Mouse (Mus musculus) adrenal gland, adult 18-20 months (tissue): ENCODE data around the gene Arrdc2. TPM values are rescaled to one million over a fixed set of nuclear protein-coding genes. Genes with fewer than 3 reads are reported as not detected.

Experiments used
- DNase-seq, 2 experiments: peaks; one replicate each; pipeline ENCODE4 v3.0.0; 2021 to 2022; ENCODE audit warnings: low spot score in 2 of 2
- total RNA-seq, 2 experiments: library from RNA; stranded (reverse); gene quantifications; 1 replicate in 1 of 2; 2 replicates in 1 of 2; pipeline ENCODE4 v1.2.3; 2021

The Arrdc2 gene
- total RNA-seq, 2 experiments from 2014 or later = 8.3 to 8.7 TPM

DNA sequence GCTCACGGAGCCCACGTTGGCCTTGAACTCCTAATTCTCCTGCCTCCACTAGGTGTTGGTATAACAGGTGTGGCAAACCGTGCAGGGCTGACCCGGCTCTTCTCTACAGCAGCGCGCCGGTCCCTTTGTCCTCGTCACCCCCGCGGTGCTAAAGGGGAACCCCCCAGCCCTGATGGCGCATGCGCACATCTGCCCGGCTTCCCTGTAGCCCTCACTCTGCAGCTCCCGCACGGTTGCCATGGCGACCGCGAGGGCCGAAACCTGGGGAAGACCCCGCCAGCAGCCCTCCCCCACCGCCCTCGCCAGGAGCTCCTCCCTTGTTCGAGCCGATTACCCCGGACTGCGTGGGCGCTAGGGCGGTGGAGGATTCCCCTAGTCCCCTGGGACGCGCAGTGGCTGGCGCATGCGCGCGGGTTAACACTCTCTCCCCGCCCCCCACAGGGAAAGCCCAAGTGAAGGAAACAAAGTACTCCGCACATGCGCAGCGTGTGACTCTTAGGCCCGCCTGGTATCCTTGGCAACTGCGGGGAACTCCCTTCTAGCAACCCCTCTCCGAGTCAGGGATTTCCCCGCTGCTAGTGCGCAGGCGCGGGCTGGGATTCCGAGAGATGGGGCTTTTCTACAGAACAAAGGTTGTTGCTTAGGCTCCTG is 26.0 kb upstream of the Arrdc2 start:
- DNase-seq = peak; percentile 95 to 96

DNA sequence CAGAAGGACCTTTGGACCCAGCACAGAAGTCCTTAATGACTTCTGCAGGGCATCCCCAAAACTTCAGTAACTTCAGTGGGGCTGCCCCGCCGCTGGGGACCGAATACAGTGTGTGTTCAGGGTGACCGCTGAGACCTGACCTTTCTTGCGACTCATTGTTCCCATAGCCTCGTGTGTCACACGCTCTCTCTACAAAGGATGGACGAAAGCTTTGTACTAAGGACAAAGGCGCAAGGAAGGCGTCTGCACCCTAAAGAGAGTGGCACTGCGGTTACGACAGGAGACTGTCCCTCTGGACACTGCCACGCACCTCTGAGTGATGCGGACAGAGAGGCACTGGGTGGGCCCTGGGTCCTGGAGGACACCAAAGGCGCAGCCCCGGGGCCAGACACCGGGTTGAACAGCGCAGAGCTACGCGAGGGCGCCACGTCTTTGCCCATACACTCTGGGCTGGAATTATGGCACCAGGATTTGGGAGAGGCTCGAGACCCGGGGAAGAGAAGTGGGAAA is 25.2 kb upstream of the Arrdc2 start:
- peak in 1 of 2 experiments; percentile 44 for DNase-seq

DNA sequence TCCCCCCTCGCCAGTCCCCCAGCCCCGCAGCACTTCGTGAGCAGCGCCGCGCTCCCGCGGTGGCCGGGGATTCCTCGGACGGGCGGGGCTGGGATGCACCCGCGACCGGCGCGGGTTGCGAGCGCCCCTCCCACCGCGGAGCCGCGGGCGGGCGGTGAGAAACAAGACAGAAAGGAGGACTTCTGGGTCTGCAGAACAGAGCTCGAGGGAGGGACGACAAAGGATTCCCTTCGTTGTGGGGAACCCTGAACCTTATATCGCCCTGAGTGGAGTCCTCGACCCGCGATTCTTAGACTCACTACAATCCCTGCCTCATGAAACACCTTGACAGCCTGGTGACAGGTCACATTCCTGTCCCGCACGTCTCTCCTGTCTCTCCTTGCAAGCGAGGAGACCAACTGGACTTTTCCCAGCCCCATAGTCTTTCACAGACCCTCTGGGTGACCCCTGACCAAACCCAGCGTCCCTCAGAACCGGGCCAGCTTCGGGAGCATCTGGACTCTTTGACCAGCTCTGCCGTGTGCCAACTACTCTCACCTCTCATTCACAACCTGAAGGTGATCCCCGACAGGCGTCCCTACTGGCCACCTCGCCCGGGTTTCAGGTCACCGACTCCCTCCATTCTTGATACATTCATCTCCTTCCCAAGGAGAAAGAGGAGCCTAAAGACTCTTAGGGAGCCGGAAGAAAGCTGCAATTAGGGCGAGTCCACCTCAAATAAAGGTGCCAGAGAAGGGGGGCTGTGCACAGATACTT is 24.6 kb upstream of the Arrdc2 start:
- no peak for DNase-seq

DNA sequence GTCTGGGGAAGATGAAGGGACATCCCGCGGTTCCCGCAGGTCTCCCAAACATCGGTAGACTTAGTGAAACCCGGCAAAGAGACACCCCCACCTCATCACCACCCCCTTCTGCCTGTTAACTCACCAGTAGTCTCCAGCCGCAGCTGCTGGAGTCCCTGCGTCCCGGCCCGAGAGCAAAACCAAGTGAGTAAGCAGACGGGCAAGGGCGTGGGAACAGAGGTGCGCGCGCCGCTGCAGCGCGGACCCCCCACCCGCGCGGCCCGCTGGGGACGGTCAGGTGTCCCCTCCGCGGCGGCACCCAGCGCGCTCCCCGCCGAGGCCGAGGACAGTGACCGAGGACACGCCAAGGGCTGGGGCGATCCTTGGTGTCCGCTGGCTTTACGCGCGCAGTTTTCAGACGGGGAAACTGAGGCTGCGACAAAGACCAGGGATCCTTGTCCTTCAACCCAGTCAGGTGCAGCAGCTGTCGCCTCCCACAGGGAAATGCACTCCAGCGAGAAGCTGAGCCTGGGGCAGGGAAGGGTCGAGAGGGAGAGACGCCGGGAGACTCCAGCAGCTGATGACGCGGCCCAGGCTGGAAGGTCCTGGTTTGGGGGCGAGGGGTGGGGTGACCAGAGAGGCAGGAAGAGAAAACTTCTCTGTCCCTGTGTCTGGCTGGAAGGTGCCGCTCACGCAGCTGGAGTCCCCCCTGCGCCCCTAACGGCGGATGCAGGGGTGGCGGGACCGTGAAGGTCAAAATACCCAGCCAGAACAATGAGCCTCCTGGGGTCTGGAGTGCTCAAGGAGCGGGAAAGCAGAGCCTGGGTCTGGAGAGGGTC is 23.5 kb upstream of the Arrdc2 start, which contains the start of gene Kcnn1:
TSS of gene Kcnn1 (minus strand) at position 435 of the 818 bp plus-strand sequence.
- no peak for DNase-seq

DNA sequence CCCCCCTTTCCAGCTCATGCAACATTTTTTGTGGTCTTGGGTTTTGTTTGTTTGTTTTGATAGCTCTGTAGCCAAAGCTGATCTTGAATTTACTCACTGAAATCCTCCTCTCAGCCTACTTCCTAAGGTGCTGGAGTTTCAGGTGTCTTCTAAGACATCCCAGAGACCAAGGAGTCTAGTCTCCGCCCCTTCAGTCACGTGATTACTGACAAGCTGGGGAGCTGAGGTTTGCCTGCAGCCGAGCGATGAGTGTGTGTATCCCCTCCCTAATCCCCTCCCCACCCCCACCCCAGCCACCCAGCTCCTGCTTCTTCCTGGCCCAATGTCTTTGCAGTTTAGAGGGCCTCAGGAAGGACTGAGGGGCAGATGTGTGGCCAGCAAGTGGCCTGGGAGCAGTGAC is 18.0 kb upstream of the Arrdc2 start:
- DNase-seq = no peak

DNA sequence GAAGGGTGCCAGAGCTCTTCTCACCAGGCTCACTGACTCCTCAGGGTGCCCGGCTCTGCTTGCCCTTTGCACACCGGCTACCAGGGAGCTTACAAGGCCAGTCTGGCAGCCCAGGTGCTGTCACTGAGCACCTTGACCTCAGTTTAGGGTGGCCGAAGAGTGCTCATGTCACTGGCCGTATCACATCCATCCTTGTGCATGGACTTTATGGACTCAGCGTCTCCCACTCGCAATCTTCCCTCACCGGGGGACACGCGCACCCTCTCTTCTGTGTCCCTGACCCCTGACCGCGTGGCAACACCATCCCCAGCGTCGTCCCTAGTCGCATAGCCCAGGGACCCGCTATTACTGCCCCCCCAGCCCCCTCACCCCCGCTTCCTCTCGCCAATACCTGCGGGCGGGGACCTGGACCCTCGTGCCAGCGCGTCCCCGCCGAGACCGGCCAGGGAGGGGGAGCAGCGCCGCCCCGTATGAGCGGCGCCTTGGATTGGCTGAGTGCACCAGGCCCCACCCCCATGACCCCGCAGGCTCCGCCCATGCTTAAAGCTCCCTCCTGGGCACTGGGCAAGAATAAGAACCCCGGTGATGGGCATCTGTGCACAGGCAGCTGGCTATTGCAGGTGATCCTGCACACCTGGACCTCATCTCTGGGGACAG is 17.1 kb upstream of the Arrdc2 start:
- peak; percentile 69 to 76 for DNase-seq

DNA sequence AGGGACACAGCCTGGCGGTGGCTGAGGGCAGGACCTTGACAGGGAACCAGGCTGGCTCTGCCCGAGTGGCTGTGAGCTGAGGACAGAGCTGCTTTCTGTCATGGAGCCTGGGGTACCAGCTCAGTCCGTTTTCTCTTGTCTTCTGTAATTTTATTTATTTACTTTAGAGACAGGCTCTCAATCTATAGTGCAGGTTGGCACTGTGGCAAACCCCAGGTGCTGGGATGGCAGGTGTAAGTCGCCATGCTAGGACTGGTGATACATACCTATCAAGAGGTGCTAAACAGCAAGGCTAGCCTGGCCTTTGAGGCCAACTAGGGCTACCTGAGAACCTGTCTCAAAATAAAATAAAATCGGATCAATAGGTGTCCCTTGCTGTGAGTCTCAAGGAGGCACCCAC is 16.5 kb upstream of the Arrdc2 start:
- DNase-seq = no peak

DNA sequence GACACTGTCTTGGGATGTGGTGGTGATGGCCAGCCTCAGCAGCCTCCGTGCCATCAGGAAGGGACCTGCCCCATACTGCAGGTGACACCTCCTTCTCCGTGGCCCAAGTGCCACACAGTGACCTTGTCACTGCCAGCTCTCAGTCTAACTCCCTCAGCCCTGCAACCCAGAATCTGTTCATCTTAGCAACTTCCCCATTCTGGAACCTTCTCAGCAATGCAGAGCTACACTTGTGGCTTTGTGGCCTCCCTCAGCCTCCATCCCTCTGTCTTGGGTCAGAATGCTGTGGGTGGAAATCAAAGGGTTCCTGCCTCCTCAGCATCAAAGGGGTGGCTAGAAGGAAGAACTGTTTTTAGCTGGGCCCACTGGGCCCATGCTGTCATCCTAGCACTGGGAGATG is 14.3 kb upstream of the Arrdc2 start:
- no peak for DNase-seq

DNA sequence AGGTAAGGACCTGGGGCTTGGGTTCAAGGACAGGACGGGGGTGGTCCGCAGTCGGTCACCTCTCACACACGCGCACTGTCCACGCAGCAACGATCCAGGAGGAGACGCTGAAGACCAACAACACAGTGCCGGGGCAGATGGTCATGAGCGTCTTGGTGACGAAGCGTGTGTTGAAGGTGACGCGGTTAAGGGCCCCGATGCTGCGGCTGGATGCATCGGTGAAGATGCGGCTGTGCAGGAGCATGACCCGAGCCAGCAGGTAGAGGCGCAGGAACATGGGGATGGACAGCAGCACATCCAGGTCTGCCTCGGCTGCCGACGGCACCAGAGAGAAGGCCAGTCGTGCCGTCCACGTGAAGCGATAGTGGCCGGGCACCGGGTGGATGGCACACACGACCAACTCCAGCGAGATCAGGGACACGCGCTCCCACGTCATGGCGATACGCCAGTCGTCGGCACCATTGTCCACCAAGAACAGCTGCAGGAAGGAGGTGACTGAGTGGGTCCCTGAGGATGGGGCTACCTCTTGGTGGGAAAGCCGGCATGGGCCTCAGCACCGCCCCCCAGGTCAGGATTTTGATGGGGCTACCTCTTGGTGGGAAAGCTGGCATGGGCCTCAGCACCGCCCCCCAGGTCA is 13.2 kb upstream of the Arrdc2 start:
- DNase-seq = no peak

DNA sequence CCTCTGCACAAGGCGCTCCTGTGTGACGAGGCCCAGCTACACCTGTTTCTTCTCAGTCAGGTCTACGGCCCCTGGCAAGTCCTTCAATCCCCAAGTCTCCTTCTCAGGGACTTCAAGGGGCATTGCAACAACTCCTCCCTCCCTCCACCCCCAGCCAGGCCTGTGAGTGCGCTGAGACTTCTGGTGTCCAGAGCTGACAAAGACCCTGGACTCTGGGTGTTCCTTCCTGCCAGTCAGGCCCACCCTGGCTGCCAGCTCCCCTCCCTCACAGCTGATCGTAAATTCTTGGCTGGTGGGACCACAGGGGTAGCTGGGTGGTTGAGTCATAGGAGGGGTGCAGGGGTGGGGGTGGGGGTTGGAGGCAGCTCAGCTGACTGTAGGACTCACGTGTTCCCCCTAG is 12.3 kb upstream of the Arrdc2 start:
- no peak for DNase-seq

DNA sequence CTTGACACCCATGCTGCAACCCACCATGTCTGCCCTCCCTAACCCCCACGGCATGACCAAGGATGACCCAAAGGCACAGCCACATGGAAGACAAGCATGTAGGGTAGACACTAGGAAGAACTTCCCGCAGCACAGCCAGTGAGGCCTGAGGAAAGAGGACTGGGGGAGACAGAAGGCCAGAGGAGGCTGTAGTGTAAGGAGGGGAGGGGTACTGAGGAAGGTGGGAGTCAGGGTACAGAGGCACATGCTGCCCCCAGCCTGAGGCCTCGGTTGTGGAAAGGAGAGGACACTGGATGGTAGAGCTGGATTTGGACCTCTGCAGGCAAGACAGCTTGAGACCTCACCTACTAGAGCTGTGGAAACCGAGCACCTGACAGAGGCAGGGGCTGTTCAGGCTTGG is 11.4 kb upstream of the Arrdc2 start:
- DNase-seq = no peak

DNA sequence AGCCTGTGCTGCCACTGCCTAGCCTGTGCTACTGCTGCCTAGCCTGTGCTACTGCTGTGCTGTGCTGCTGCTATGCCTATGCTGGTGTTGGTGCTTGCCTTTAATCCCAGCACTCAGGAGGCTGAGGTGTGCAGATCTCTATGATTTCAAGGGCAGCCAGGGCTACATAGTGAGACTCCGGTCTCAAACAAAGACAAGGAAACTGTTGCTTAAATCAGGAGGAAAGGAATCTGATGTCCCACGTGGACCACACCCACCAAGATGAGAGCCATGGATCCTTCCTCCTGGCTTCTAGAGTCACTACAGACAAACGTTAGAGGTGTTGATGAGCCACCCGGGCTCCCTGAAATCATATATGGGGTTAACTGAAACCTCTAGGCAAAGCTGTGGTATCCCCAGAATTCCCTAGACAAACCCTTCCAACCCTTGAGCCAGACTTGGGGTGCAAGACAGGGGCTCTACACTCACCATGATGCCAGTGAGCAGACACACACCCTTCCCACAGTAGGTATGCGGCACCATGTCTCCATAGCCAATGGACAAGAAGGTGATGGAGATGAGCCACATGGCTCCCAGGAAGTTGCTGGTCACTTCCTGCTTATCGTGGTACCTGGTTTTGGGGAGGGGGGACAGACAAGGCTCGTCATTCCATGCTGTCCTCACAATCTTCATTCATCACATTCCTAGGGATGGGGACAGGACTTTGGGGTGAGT is 10.8 kb upstream of the Arrdc2 start:
- no peak for DNase-seq

DNA sequence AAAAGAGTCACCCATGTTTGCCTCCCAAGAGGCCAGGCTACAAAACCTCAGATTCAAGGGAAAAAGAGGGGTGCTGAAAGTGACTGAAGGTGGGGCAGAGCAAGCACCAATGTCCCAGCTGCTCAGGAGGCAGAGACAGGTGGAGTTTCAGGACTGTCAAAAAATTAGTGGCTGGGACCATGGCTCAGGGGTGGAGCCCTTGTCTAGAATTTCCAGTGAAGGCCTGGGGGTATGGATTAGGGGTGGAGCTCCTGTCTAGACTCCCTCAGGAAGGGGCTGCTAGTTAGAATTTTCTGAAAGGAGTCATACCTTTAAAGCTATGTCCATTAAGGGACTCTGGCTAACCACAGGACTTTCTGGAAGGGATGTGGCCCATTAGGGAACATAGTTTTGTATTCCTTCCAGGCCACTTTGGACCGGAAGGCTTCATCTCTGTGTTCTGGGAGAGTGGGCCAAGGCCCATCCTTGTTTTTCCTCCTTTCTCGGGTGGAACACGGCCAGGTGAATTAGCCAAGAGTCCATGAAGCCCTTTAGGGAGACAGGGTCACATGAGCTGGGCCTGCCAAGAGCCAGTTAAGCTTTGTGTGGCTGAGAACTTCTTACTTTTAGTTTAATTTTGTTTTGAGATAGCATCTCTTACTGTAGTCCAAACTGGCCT is 9.9 kb upstream of the Arrdc2 start:
- no peak for DNase-seq

DNA sequence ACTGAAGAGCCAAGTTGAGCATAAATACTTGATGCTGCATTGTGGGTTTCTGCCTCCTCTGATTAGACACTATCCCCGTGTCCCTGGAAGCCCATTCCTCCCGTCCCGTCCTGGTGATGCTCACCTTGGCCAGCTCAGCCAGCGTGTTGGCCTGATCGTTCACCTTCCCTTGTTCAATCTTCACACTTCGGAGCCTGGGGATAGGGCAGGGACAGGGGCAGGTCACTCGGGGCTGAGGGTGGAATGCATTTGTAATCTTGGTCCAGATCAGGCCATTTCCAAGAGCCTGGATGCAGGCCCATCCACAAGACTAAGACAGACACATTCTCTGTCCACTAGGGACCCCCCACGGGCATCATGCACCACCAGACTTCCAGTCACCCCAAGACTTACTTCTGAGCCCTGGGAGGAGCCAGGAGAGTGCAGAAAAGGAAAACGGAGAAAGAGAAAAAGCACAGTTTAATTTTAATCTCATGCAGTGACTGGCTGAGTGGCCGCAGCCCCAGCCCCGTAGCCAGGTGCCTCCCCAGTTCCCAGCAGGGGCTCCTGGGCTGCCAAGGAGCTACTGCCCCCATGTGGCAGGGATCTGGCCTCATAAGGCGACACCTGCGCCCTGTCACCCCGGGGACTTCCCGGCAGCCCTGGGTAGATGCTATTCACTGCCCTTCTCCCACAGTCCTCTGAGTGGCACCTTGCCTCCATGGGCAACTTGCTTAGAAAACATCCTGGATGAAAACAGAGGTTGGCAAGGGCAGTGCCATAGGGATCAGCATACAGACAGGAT is 7.0 kb upstream of the Arrdc2 start:
- DNase-seq = no peak

DNA sequence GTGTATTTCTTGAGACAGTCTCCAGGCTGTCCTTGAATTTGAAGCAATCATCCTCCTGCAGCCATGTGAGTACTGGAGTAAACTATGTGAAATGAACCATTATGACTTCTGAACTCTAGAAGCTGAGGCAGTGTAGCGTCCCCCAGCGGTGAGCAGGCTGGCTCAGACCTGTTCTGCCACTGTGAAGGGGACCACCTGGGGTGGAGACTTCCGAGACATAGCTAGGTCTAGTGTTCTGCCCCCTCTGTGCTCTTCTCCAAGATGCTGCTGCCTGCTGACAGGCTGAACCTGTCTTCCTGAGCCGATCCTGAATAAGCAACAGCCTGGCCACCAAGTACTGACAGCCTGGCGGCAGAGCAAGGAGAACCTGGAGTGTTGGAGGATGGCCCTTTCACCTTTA is 5.6 kb upstream of the Arrdc2 start:
- DNase-seq = no peak

DNA sequence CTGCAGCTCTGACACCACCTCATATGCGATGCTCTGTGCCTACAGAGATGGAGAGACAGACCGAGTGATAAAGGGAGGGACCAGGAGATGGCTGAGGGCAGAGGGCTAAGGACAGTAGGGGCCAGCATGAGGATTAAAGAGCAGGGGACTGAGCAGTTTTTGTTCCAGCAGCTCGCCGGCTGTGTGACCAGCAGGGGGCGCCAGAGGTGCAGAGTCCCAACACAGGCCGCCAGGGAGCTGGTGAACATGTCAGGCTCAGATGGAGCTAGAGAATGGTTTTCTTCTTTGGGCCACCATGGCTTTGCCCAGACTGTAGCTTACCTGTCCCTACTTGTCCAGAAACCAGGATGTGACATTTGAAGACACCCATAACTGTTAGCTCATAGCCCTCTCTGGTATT is 5.0 kb upstream of the Arrdc2 start:
- DNase-seq = peak; percentile 91 to 96

DNA sequence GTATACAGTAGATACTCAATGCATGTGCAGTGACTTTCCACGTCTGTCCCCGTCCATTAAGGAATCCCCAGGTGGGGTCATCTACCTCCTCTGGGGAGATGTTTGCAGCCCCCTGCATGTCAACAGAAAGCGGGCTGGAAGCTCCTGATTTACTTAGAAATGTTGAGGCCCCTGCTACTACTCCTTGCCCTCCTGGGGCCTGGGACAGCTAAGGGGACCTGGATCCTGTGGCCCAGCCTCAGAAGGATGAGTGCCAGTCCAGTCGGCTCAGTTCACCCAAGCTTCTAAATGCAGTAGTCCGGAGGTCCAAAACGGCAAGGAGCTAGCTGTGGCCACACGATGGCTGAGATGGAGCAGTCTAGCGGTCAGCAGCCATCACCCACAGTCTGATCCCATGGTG is 4.4 kb upstream of the Arrdc2 start:
- no peak for DNase-seq

DNA sequence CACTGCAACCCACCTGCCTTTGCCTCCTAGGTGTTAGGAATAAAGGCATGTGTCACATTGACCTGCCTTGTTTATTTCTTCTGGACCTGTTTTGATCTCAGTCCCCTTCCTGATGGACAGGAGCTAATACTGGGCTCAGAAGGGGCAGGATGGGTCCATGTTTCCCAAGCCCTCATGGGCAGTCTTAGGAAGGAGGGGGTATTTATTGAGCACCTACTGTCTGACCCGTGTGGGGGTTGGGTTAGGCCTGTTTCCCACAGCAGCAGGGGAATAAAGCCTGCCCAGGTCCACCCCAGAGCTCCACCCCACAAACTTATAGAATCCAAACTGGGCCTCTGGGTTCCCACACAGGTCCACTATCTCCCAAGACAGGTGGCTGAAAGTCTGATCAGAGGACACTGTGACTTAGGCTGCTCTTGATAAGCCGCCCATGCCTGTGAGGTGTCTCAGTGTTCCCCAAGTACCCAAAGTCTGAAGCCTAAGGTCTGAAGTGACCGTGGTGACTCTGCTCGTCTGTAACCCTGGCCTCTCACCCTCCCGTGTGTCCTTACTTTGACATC is 3.8 kb upstream of the Arrdc2 start:
- DNase-seq = no peak
